Mouse (Mus musculus) right cerebral cortex, postnatal 36 days (tissue): ENCODE data around the gene Stat6.

Experiments
- DNase-seq, 2 experiments: peaks; one replicate each; pipeline ENCODE4 v3.0.0; 2022; ENCODE audit warnings: low spot score in 2 of 2, mixed read lengths in 1 of 2

The Stat6 gene

GRCm38 (mm10) chr10:127615034-127615374 is 27.8 kb upstream of the Stat6 start:
- no peak for DNase-seq

DNA sequence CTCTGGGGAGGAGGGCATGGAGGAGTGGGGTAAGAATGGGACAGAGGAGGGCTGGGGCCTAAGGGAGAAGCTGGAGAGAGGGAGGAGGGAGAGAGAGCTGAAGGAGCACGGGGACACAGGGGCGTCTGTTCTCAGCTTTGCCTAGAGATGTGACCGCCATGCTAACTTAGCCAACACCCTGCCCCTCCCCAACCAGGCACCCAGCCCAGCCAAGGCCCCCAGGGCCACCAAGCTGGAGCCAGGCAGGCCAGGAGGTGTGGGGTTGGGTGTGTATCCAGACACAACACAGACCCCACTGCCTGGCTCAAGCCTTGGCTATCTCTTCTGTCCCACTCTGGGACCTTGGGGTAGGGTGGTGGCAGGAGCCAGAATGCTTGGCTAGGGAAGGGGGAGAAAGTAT is 27.2 kb upstream of the Stat6 start:
- DNase-seq, result no peak

DNA sequence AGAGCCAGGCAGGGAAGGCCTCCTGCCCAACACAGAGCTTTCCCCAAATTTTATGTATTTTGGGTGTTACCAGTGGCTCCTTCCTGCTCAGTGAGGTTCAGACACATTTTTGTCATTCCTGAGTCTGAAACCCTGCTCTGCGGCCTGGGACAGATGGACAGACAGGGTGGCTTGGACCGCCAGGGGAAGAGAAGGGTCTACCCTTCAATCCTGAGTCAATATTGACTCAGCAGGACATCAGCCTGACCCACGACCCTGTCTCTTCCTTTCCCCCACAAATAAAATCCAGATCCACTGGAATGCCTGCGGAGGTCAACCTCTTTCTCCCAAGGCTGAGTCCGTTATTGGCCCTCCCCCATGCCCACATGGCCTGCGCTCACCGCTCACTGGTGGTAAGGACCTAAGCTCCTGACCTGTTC is 26.5 kb upstream of the Stat6 start:
- no peak for DNase-seq

GRCm38 (mm10) chr10:127617294-127617693 is 25.5 kb upstream of the Stat6 start:
- DNase-seq, result no peak

GRCm38 (mm10) chr10:127618173-127618572 is 24.6 kb upstream of the Stat6 start:
- no peak for DNase-seq

DNA sequence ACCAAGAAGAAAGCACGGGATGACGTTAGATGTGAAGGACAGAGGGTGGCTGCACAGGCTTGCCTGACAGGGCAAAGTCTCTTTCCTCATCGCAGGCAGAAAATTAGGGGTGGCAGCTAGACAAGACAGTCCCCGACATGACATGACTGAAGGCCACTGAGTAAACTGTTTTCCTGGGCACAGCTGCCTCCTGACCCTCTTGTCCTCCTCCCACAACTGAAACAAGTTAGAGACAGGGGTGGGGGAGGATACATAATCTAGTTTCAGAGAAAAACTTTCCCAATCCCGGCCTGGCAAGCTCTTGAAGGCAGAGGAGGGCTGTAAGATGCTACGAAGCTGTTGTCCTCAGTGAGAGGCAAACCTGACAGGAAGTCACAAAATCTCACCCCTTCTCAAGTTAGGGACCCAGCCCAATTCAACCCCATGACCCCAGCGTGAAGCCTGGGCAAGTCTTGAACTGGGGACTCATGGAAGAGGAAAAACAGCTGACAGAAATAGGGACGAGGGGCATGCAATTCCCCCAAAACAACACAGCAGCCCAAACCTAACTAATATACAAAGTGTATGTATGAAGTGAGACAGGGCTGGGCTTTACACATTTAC is 23.6 kb upstream of the Stat6 start:
- DNase-seq, result no peak

- DNase-seq, result no peak
These were observed 22.8 kb upstream of the Stat6 start for GRCm38 (mm10) chr10:127619941-127620405.

DNA sequence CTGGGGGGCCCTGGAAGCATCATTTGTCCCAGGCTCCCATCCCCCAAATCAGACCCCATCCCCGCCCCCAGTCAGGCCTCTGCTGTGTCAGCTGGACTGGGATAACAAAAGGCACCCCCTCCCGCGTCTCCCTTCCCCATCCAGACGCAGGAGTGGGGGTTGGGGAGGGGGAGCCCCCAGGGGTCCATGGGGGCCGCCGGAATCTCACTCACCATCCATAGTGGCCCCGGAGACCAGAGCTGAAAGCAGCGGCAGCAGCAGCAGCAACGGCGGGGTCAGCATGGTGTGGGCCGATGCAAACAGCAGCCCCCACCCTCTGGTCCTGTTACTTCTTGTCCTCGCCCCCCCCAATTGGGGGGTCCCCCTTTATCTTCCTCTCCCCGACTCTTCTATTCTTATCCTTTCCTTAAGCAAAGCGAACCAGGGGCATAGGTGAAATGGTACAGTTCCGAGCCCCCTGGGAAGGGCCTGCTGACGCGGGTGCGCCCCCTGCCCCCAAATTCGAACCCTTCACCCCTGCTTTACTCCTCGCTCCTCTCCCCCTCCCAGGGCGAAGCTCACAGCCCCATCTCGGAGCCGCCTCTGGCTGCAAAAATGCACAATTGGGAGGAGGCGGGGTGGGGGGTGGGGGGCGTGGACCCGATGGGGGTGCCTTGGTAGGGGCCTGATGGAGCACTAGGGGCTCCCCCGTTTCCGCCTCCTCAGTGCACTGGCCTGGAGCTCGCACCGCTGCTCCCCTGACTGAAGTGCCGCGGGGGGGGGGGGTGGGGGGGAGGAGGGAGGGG is 22.2 kb upstream of the Stat6 start, which contains the start of gene Lrp1:
TSS of gene Lrp1 (minus strand) at position 743 of the 785 bp plus-strand sequence.
- DNase-seq, result no peak

DNA sequence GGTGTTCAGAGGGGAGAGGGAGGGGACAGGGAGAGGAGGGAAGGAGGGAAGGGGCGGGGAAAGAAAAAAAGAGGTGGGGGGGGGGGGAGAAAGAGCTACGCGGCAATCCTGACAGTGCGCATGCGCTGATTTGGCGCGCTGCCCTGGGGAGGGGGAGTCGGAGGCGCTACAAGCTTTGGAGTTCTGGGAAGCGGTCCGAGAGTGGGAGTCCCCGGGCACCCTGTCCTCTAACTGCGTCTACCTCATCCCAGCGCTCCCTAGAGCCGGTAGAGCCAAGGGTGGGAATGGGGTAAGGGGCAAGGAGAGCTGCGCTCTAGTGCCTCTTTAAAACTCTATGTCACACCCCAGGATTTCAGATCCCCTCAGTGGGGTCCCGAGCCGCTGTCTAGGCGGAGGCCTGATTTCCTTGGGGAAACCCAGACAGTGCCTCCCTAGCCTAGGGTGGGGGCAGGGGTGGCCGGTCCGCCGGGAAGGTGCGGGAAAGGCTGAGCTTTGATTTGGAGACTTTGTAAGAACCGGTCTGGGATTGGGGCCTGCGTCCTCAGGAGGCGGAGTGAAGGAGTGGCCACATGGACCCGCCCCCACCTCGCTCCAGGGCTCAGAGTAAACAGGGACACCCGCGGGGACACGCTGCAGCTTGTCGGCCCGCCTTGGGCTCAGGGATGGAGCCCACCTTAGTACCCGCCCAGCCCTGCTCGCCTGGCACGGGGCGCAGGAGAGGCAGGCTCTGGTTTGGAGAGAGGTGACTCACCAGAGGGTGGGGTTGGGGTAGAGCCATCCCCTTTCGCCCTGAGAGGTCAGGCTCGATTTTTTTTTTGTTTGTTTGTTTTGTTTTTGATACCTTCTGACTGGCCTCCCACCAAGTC is 21.4 kb upstream of the Stat6 start:
- peak; percentile 86 to 87 for DNase-seq

DNA sequence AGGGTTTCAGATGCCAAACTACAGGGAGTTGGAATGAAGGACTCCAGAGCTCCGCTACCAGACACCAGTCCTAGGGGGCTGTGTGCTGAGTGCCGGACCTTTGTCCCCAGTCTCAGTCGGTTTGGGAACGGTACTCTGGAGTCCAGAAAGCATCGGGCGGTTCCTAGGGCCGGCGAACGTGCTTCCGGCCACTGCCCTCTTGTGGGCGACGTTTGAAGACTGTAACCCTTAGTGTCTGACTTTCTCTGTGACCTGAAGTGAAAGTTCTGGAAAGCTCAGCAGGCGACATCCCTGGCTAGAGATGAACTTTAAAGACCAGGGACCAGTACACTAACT is 20.8 kb upstream of the Stat6 start:
- DNase-seq, result no peak

- no peak for DNase-seq
These were observed 20.1 kb upstream of the Stat6 start for GRCm38 (mm10) chr10:127622661-127623060.

DNA sequence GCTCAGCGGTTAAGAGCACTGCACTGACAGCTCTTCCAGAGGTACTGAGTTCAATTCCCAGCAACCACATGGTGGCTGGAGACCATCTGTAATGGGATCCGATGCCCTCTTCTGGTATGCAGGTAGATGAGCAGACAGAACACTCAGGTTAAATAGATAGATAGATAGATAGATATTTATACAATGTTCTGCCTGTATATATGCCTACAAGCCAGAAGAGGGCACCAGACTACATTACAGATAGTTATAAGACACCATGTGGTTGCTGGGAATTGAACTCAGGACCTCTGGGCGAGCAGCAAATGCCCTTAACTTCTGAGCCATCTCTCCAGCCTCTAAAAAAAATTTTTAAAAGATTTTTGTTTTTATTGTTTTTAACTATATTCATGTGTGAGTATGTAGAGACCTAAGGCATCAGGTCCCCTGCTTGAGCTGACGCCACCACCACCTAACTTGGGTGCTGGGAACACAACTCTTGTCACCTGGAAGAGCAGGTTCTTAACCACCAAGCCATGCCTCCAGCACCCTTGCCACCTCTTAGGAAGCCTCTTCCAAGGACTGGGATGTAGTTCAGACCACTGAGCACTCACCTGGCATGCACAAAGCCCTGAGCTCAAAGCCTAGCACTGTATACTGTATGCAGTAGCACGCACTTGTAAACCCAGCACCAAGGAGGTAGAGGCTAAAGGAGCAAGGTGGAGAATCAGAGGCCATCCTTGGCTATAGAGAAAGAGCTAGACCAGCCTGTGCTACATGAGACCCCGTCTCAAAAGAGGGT is 19.2 kb upstream of the Stat6 start:
- no peak for DNase-seq

DNA sequence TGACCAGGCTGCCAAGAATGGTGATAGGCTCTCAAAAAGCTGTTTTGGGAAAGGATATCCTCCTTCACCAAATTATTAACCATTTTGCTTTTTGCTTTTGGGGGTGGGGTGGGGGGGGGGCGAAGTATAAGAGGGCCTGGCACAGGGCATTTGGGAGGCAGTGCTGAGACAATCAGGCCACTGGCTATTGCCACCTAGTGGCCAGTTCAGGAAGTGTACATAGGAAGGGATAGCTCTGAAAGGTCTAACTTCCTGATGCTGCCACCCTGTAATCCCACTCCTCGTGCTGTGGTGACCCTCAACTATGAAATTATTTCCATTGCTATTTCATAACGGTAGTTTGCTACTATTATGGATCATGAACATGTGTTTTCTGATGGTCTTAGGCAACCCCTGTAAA is 16.4 kb upstream of the Stat6 start:
- DNase-seq, result no peak

DNA sequence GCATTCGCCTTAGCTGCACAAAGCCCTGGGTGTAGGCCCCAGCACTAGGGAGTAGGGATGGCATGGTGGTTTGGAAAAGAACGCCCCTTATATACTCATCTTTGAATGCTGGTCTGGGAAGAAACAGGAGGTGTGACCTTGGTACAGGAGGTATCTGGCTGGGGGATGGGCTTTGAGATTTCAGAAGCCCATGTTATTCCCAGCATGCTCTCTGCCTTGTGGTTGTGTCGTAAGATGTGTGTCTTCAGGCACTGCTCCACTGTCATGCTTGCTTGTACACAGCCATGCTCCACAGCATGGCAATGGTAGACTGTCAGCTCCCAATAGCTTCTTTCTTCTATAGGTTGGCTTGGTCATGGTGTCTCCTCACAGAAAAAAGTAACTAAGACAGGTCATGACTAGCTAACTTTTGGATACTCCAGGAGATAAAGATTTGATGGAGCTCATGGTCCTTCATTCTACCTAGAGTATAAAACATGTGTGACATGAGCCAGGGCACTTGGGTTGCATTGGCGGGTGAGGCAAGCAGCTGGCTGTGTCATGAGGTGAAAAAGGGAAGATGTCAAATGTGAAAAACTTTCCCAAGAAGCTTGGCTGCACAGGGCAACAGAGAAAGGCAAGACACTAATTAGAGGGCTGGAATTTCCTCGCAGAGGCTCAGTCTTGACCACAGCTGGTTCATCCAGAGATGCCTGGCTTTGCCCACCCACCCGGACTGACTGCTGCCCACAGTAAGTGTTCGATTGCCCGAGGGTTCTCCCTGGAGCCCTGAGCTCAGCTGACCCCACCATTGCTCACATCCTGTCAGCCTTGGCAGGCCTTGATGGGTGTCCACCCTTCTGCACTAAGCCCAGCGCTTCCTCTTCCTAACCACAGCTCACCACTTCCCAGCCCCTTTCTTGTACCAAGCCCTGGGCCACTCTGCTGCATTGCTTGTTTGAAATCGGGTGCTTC is 11.2 kb upstream of the Stat6 start:
- no peak for DNase-seq

DNA sequence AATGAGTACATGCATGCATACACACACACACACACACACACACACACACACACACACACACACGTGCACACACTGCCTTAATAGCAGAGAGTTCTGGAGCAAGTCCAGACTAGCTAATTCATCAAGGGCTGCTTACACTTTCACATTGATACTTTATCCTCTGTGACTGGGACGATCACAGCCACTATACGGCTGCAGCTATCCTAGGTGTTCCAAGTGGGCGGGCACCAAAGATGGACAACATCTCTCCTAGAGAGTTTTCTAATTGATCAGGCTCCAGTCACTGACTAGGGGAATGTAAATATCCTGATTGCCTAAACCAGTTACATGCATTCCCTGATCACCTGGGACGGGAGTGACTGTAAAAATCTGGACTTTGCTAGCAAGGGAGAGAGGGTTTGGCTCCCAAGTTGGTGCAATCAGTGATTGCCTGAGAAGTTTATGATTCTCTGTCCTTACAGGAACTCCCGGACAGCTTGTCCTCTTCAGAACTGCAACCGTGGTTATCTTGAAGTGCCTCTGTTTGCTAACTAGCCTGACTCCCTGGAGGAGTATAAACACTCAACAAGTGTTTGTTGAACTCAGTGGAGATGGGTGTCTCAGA is 10.0 kb upstream of the Stat6 start:
- DNase-seq, result no peak

DNA sequence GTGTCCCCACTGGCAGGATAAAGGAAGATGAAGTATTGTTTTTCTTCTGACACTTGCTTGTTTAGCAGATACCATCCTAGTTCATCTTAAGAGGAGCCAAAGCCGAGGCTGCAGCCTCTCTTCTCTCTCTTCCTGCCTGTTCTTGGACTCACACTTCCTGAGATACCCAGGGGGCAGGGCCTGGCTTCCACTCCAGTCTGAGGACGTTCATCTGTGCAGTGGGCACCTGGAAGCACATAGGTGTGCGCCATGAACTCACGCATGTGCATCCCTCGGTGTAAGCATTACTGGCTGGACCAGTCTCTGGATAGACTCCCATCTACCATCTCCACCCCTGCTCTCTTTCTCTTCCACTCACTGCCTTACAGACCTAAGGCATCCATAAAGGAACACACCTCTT is 2.4 kb upstream of the Stat6 start:
- DNase-seq, result no peak

GRCm38 (mm10) chr10:127641861-127642771 is 670 bp upstream of the Stat6 start:
- peak; percentile 72 to 75 for DNase-seq

DNA sequence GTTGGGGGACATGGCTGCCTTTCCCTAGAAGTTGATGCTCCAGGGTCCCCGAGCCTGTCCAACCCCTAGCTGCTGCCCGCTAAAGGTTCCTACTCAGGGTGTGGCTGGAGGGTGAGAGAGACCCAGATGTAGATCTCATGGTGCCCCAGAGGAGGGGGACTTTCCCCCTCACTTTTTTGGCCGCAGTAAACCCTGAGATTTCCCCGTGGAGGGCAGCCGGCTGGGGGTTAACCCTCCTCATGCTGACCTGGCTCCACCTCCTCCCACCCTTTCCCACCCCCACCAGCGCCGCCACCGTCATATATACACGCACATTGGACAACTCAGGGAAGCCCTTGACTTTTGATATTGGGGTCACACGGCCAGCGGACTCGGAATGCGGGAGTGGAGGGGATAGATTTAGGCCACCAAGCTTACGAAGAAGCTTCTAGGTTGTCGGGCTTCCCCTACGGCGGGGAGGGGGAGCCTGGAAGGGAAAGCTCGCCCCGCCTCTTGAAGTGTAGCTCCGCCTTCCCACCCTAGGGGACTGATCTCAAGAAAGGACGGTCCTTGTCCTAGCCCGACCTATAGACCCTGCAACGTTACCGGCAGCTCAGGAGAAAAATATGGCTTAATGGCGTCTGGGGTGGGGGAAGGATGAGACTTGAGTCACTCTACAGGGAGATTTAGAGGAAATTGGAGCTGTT is 910 bp downstream of the Stat6 start:
- no peak for DNase-seq

DNA sequence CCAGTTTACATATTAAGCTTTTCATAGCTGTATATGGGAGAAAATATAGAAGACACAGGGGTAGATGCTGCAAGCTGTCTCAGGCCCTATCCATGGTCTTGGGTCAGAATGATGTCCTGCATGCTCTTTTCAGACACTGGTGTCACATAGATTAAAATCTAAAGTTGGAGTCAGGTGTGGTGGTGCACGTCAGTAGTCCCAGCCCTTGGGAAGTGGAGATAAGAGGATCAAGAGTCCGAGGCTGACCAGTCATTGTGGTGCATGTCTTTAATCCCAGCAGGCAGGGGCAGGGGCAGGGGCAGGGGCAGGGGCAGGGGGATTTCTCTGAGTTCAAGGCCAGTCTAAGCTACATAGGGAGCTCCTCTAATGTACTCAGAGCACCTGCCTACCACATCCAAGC is 3.0 kb downstream of the Stat6 start:
- DNase-seq, result no peak
